Mouse (Mus musculus): ENCODE results near the gene Reep3.

- TF ChIP-seq POLR2A (IDR thresholded peaks at IDR 0.05; ENCODE audit: low read depth, low read length), result no peak
- no peak for TF ChIP-seq CTCF (IDR thresholded peaks at IDR 0.05; ENCODE audit: extremely low read depth, insufficient read depth, insufficient read length, insufficient replicate concordance)
These were observed 14.2 kb downstream of the Reep3 start for GRCm38 (mm10) chr10:67082531-67082930.
